11 mouse cellular contexts compared by ENCODE assay signal in genomic region chr3:51660821-51661276, GRCm38 (mm10). TPM values are rescaled to one million over a fixed set of nuclear protein-coding genes. Genes with fewer than 3 reads are reported as not detected.
DNase-seq lines count a peak whose midpoint lies in the region; ATAC-seq and TF ChIP-seq lines count a peak whose summit lies in the region.
"Had no signal": no experiment of that assay in that cellular context is flagged by ENCODE, and none has a peak within 500 bp of the region (broad histone marks: within the 10 kb centered on the region; RNA-seq: fewer than 3 reads in every experiment).

No protein-coding gene starts in this region.

- TF ChIP-seq CTCF in stomach, postnatal 0 days (IDR thresholded peaks at IDR 0.05; ENCODE audit: low read depth): no peak

- H3K4me2 ChIP-seq in lung, embryonic 16.5 days (ENCODE audit: low read depth, low read length): no peak overlapping the region
- H3K4me2 ChIP-seq in liver, embryonic 13.5 days: peak overlapping the region; percentile 53
- peak overlapping the region; percentile 38; the same call in 1 of the 2 replicates for H3K4me2 ChIP-seq in stomach, postnatal 0 days (replicated peaks; ENCODE audit: low read depth)
- H3K4me2 ChIP-seq in hindbrain, embryonic 11.5 days (replicated peaks; ENCODE audit: low read depth, low read length): no peak overlapping the region

- 0 out of 2 replicates have a peak overlapping the region, but pooled peaks have one; percentile 4 for H3K9ac ChIP-seq in lung, embryonic 16.5 days (ENCODE audit: low read length)
- peak overlapping the region; percentile 52; the same call in 1 of the 2 replicates for H3K9ac ChIP-seq in liver, embryonic 13.5 days
- H3K9ac ChIP-seq in stomach, postnatal 0 days (ENCODE audit: low read length): no peak overlapping the region; the same call in 1 of the 2 replicates
- no peak overlapping the region for H3K9ac ChIP-seq in hindbrain, embryonic 11.5 days (ENCODE audit: low read depth, low read length)

- ATAC-seq in lung, embryonic 16.5 days (ENCODE audit: low read depth): no peak
- ATAC-seq in liver, embryonic 13.5 days (ENCODE audit: low read depth): peak; percentile 64
- peak; percentile 94 for ATAC-seq in stomach, postnatal 0 days (ENCODE audit: low FRiP score, low TSS enrichment)
- no peak for ATAC-seq in hindbrain, embryonic 11.5 days (ENCODE audit: low FRiP score)

- 79% methylated on average over 3 of the region's 3 CpGs for WGBS in lung, embryonic 16.5 days
- WGBS in liver, embryonic 13.5 days (ENCODE audit: insufficient replicate concordance): 73% methylated on average over 3 of the region's 3 CpGs
- 53% methylated on average over 3 of the region's 3 CpGs for WGBS in stomach, postnatal 0 days
- 80% methylated on average over 3 of the region's 3 CpGs for WGBS in hindbrain, embryonic 11.5 days

- intact Hi-C loops in gastrocnemius, postnatal 36 days (cut with DNase I): no loop called here

- H3K27ac ChIP-seq in lung, embryonic 16.5 days (ENCODE audit: low read length): peak overlapping the region; percentile 36; the same call in 1 of the 2 replicates
- peak overlapping the region; percentile 61 for H3K27ac ChIP-seq in liver, embryonic 13.5 days
- peak overlapping the region; percentile 72 for H3K27ac ChIP-seq in stomach, postnatal 0 days (replicated peaks)
- H3K27ac ChIP-seq in hindbrain, embryonic 11.5 days (ENCODE audit: low read depth, low read length): no peak overlapping the region

- no peak for TF ChIP-seq EP300 in stomach, postnatal 0 days (optimal IDR thresholded peaks at IDR 0.05)

- H3K27me3 ChIP-seq in lung, embryonic 16.5 days (ENCODE audit: control insufficient read depth, insufficient read depth, low read depth, low read length): no peaks in the 10 kb centered on the region
- no peaks in the 10 kb centered on the region for H3K27me3 ChIP-seq in liver, embryonic 13.5 days
- no peaks in the 10 kb centered on the region for H3K27me3 ChIP-seq in stomach, postnatal 0 days (ENCODE audit: control insufficient read depth, insufficient read depth, low read length)
- no peaks in the 10 kb centered on the region for H3K27me3 ChIP-seq in hindbrain, embryonic 11.5 days (ENCODE audit: control insufficient read depth, insufficient read depth, low read length)

- H3K9me3 ChIP-seq in lung, embryonic 16.5 days (ENCODE audit: control insufficient read depth, low read length): no peaks in the 10 kb centered on the region
- no peaks in the 10 kb centered on the region for H3K9me3 ChIP-seq in liver, embryonic 13.5 days (replicated peaks)
- no peaks in the 10 kb centered on the region for H3K9me3 ChIP-seq in stomach, postnatal 0 days (ENCODE audit: control insufficient read depth, low read length)
- H3K9me3 ChIP-seq in hindbrain, embryonic 11.5 days (ENCODE audit: control insufficient read depth, low read length): no peaks in the 10 kb centered on the region

- no peak for DNase-seq in lung, postnatal 14 days
- peak; percentile 41 for DNase-seq in adrenal gland, postnatal 10 days
- no peak for DNase-seq in liver, embryonic 13.5 days
- DNase-seq in stomach, postnatal 0 days (ENCODE audit: low spot score): peak; percentile 73
- no peak for DNase-seq in embryo, embryonic 10 days (ENCODE audit: low spot score)
- DNase-seq in gastrocnemius, postnatal 36 days: no peak
- DNase-seq in hindbrain, embryonic 11.5 days (ENCODE audit: low spot score): no peak
- DNase-seq: cerebellum, adult 9-11 months; kidney, adult 11 months had no signal

- no peaks in the 10 kb centered on the region for H3K36me3 ChIP-seq in lung, embryonic 16.5 days (ENCODE audit: control insufficient read depth, insufficient read depth, low read length)
- no peaks in the 10 kb centered on the region for H3K36me3 ChIP-seq in liver, embryonic 13.5 days
- no peaks in the 10 kb centered on the region for H3K36me3 ChIP-seq in stomach, postnatal 0 days (ENCODE audit: control insufficient read depth, insufficient read depth, low read length)
- H3K36me3 ChIP-seq in hindbrain, embryonic 11.5 days (ENCODE audit: control insufficient read depth, insufficient read depth, low read length): no peaks in the 10 kb centered on the region

- H3K4me3 ChIP-seq in lung, embryonic 16.5 days (ENCODE audit: low read length): no peak overlapping the region
- peak overlapping the region; percentile 37 for H3K4me3 ChIP-seq in liver, embryonic 13.5 days (replicated peaks)
- peak overlapping the region; percentile 18 for H3K4me3 ChIP-seq in stomach, postnatal 0 days (ENCODE audit: low read depth, low read length)
- no peak overlapping the region for H3K4me3 ChIP-seq in hindbrain, embryonic 11.5 days (ENCODE audit: low read depth, low read length)

- peaks cover 14% of the 10 kb centered on the region for H3K4me1 ChIP-seq in lung, embryonic 16.5 days (replicated peaks; ENCODE audit: control insufficient read depth, insufficient read depth, low read length)
- H3K4me1 ChIP-seq in liver, embryonic 13.5 days (replicated peaks): peaks cover 44% of the 10 kb centered on the region
- no peaks in the 10 kb centered on the region; the same call in 1 of the 2 replicates for H3K4me1 ChIP-seq in stomach, postnatal 0 days (replicated peaks; ENCODE audit: control insufficient read depth, insufficient read depth)
- H3K4me1 ChIP-seq in hindbrain, embryonic 11.5 days (replicated peaks; ENCODE audit: control insufficient read depth, insufficient read depth, low read length): no peaks in the 10 kb centered on the region

RNA-seq across cellular contexts. Expression of gene Mgst2, which starts 0.7 kb away (rescaled TPM):
- polyA plus RNA-seq in lung, embryonic 16.5 days (2015; fragmentation: Nextera tagmentation; extraction: Ambion mirVana): 5.4 and 6.9 TPM in 2 replicates
- total RNA-seq in adrenal gland, postnatal 10 days (2021): 10 to 100 TPM; 45.3 to 46.4 TPM
- 16.5 and 18.8 TPM in 2 replicates for polyA plus RNA-seq in liver, embryonic 13.5 days (2015; fragmentation: Nextera tagmentation; extraction: Ambion mirVana)
- 264 and 268 TPM in 2 replicates for polyA plus RNA-seq in stomach, postnatal 0 days (2015; fragmentation: Nextera tagmentation; extraction: Ambion mirVana)
- under 1 TPM; 0.22 to 0.61 TPM for total RNA-seq in gastrocnemius, postnatal 36 days (2021)
- 0.09 TPM in 1 of 2 replicates, not detected in the other for polyA plus RNA-seq in hindbrain, embryonic 11.5 days (2014; fragmentation: Nextera tagmentation; extraction: Ambion mirVana)
- total RNA-seq: liver, adult 2 months had no signal

Comparison
In these comparisons a context has a peak if more than half of its experiments do, and no peak if none do; other contexts are left out.
1. ATAC-seq: peak in liver, embryonic 13.5 days (single experiment) and stomach, postnatal 0 days (single experiment); none in lung, embryonic 16.5 days (single experiment) and hindbrain, embryonic 11.5 days (single experiment).
2. H3K4me2 ChIP-seq: peak in liver, embryonic 13.5 days (single experiment) and stomach, postnatal 0 days (single experiment); none in lung, embryonic 16.5 days (single experiment) and hindbrain, embryonic 11.5 days (single experiment).
3. H3K4me3 ChIP-seq: peak in liver, embryonic 13.5 days (single experiment) and stomach, postnatal 0 days (single experiment); none in lung, embryonic 16.5 days (single experiment) and hindbrain, embryonic 11.5 days (single experiment).
4. H3K9ac ChIP-seq: peak in lung, embryonic 16.5 days (single experiment) and liver, embryonic 13.5 days (single experiment); none in stomach, postnatal 0 days (single experiment) and hindbrain, embryonic 11.5 days (single experiment).
5. DNase-seq: peak in adrenal gland, postnatal 10 days (single experiment) and stomach, postnatal 0 days (single experiment); none in lung, postnatal 14 days (single experiment), liver, embryonic 13.5 days (single experiment), embryo, embryonic 10 days (single experiment), gastrocnemius, postnatal 36 days (0 of 2) and hindbrain, embryonic 11.5 days (single experiment).
6. RNA of gene Mgst2, which starts 0.7 kb away (polyA plus RNA-seq): 264 to 268 TPM in stomach, postnatal 0 days; 16.5 to 18.8 TPM in liver, embryonic 13.5 days, 5.4 to 6.9 TPM in lung, embryonic 16.5 days and 0.09 TPM in hindbrain, embryonic 11.5 days; every median in the first group is over 10 times any median in the second.